Mouse (Mus musculus) bone marrow macrophage, adult 2 months (primary cell): ENCODE results near the gene Zkscan3.

Experiments
- CTCF ChIP-seq: IDR thresholded peaks from 2 replicates; pipeline ENCODE4 v1.5.1; 2012; ENCODE audit warnings: low read depth, mild to moderate bottlenecking, low read length, moderate library complexity
- POLR2A ChIP-seq: IDR thresholded peaks from 2 replicates; pipeline ENCODE4 v1.6.1; 2012; ENCODE audit warnings: mild to moderate bottlenecking, low read depth, low read length, borderline replicate concordance

DNA sequence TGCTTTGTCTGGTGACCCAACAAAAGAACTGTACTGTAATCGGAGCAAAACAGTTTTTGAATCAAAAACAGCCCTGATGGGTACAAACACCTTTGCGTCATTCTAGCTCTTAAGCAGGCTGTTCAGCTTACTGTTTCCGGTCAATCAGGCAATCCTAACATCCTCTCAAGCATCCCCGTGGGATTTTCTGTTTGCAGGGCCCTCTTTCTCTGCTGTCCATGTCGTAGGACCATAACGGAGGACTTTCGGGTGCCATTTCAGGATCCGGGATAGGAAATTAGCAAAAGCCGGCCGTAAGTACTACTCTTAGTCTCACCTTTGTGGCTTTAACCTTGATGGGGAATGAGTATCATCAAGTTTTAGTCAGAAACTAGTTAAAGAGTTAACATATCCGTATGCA is 4.8 kb upstream of the Zkscan3 start:
- no peak for TF ChIP-seq POLR2A
- no peak for TF ChIP-seq CTCF
